Mouse (Mus musculus) limb, embryonic 14.5 days (tissue): ENCODE measurements around the gene Lysmd2. TPM values are rescaled to one million over a fixed set of nuclear protein-coding genes. Genes with fewer than 3 reads are reported as not detected.
"Not testable (repeated sequence)": the region's sequence is repeated elsewhere in the genome, so short reads cannot be mapped to it uniquely, and the experiment has no call there.

Experiments
- ATAC-seq: fragments of 200-750 bp; cut with Nextera tagmentation; 2 replicates; pipeline ENCODE4 v1.8.0; 2017; ENCODE audit warnings: low read depth, moderate number of reproducible peaks, moderate TSS enrichment; ENCODE audit not compliant: low FRiP score
- DNase-seq: peaks from one replicate; pipeline ENCODE4 v3.0.0-alpha.2; 2015; ENCODE audit warnings: low spot score
- H3K27ac ChIP-seq: fragments of 300-500 bp; sonication (generic); replicated peaks from 2 replicates; pipeline ENCODE4 v1.5.1; 2014; ENCODE audit warnings: low read depth, mild to moderate bottlenecking, low read length, moderate library complexity, mixed read lengths
- H3K27me3 ChIP-seq: fragments of 300-500 bp; sonication (generic); 2 replicates; pipeline ENCODE4 v1.6.1; 2014; ENCODE audit warnings: low read length, mixed read lengths; ENCODE audit not compliant: control insufficient read depth, insufficient read depth
- H3K36me3 ChIP-seq: fragments of 300-500 bp; sonication (generic); 2 replicates; pipeline ENCODE4 v1.6.1; 2014; ENCODE audit warnings: mild to moderate bottlenecking, low read length, moderate library complexity, mixed read lengths; ENCODE audit not compliant: control insufficient read depth, insufficient read depth
- H3K4me1 ChIP-seq: fragments of 300-500 bp; sonication (generic); 2 replicates; pipeline ENCODE4 v1.6.1; 2014; ENCODE audit warnings: antibody characterized with exemption, low read length, mixed read lengths; ENCODE audit not compliant: control insufficient read depth, insufficient read depth
- H3K4me2 ChIP-seq: fragments of 300-500 bp; sonication (generic); replicated peaks from 2 replicates; pipeline ENCODE4 v1.6.1; 2014; ENCODE audit warnings: low read depth, mild to moderate bottlenecking, low read length, moderate library complexity; ENCODE audit not compliant: severe bottlenecking
- H3K4me3 ChIP-seq: fragments of 300-500 bp; sonication (generic); replicated peaks from 2 replicates; pipeline ENCODE4 v1.5.1; 2014; ENCODE audit warnings: low read length
- H3K9ac ChIP-seq: fragments of 300-500 bp; sonication (generic); 2 replicates; pipeline ENCODE4 v1.6.1; 2014; ENCODE audit warnings: mild to moderate bottlenecking, low read depth, low read length, moderate library complexity; ENCODE audit not compliant: severe bottlenecking
- H3K9me3 ChIP-seq: fragments of 300-500 bp; sonication (generic); 2 replicates; pipeline ENCODE4 v1.6.1; 2016; ENCODE audit warnings: low read length; ENCODE audit not compliant: control insufficient read depth
- POLR2A ChIP-seq: fragments of 200-500 bp; IDR thresholded peaks from 2 replicates; pipeline ENCODE4 v1.8.0; 2012; ENCODE audit warnings: inconsistent platforms, mild to moderate bottlenecking, moderate library complexity, borderline replicate concordance; ENCODE audit not compliant: insufficient read depth, insufficient read length; ENCODE audit errors: extremely low read depth
- WGBS: fragments of 180-500 bp; shearing (Covaris S2); extraction: QIAGEN DNeasy Blood & Tissue Kit; methylation state at CpG from one replicate; pipeline ENCODE4 v1.1.7; 2014; 5-methylcytosine and 5-hydroxymethylcytosine counted together
- polyA plus RNA-seq, 2 experiments: library from polyadenylated mRNA; depleted of rRNA in 1 of 2; stranded (reverse) in 1 of 2; unstranded in 1 of 2; fragments of >200 nt; fragmentation: Nextera tagmentation in 1 of 2; extraction: Ambion mirVana in 1 of 2; gene quantifications; 2 replicates each; pipeline versions ENCODE4 v1.2.1 to v1.2.3; 2012 to 2014

Gene Lysmd2
- polyA plus RNA-seq, 2 experiments = 32.8 to 54.3 TPM

- Histone ChIP-seq H3K36me3 (peaks cover 8% of the 10 kb centered on the region), H3K9me3 (no peaks in the 10 kb centered on the region), H3K4me3 (no peak overlapping the region), H3K4me1 (peaks cover 8% of the 10 kb centered on the region; the same call in 1 of the 2 replicates), H3K27ac (no peak overlapping the region), H3K27me3 (no peaks in the 10 kb centered on the region), H3K9ac (no peak overlapping the region), H3K4me2 (no peak overlapping the region)
- 92% methylated on average over 4 of the region's 4 CpGs for WGBS
- TF ChIP-seq POLR2A = no peak
- ATAC-seq = no peak
- DNase-seq = no peak
Observed at GRCm38 (mm10) chr9:75634226-75634625, 8.7 kb downstream of the Lysmd2 start.

- H3K27ac ChIP-seq = no peak overlapping the region
- ATAC-seq = no peak
- H3K4me3 ChIP-seq = no peak overlapping the region
- no peak overlapping the region for H3K4me2 ChIP-seq
- TF ChIP-seq POLR2A = no peak
- no peaks in the 10 kb centered on the region for H3K9me3 ChIP-seq
- WGBS = 56% methylated on average over 3 of the region's 3 CpGs
- H3K36me3 ChIP-seq = no peaks in the 10 kb centered on the region
- no peak overlapping the region for H3K9ac ChIP-seq
- no peaks in the 10 kb centered on the region for H3K27me3 ChIP-seq
- no peak for DNase-seq
- H3K4me1 ChIP-seq = no peaks in the 10 kb centered on the region
Observed at GRCm38 (mm10) chr9:75645405-75645804, 19.9 kb downstream of the Lysmd2 start.

- ATAC-seq = peak; percentile 78
Observed at GRCm38 (mm10) chr9:75653981-75654911, 28.7 kb downstream of the Lysmd2 start.

GRCm38 (mm10) chr9:75656456-75656855, 30.9 kb downstream of the Lysmd2 start:
- WGBS = 40% methylated on average over 2 of the region's 3 CpGs
- ATAC-seq, H3K9ac ChIP-seq, H3K36me3 ChIP-seq, H3K27ac ChIP-seq, H3K27me3 ChIP-seq, H3K4me2 ChIP-seq, H3K9me3 ChIP-seq, DNase-seq, H3K4me3 ChIP-seq: not testable (repeated sequence)
- peaks cover 13% of the 10 kb centered on the region for H3K4me1 ChIP-seq

More at GRCm38 (mm10) chr9:75653981-75654911, 28.7 kb downstream of the Lysmd2 start:
- H3K4me3 ChIP-seq = no peak overlapping the region
- no peak for TF ChIP-seq POLR2A
- peak overlapping the region; percentile 11; the same call in 1 of the 2 replicates for H3K4me2 ChIP-seq
- H3K27ac ChIP-seq = peak overlapping the region; percentile 35
- H3K9ac ChIP-seq = no peak overlapping the region
- DNase-seq = peak; percentile 91
- H3K4me1 ChIP-seq = peaks cover 13% of the 10 kb centered on the region
- H3K36me3 ChIP-seq = no peaks in the 10 kb centered on the region
- H3K27me3 ChIP-seq = no peaks in the 10 kb centered on the region
- H3K9me3 ChIP-seq = no peaks in the 10 kb centered on the region
- WGBS = 36% methylated on average over 12 of the region's 12 CpGs

DNA sequence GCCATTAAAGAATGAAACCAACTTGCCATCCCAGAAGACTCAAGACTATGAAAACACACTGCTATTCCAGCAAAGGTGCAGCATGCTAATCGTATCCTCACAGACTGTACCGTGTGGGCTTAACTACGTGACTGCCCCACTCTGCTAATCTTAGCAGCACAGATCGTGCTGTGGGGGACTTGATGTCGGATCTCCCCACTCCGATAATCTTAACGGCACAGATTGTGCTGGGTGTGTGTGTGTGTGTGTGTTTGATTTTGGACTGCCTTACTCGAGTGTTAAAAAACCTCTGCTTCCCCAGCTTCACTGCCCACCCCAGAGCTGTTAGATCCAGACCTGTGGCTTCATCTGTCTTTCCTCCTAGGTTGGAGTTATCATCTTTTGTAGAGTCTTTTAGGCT, 35.4 kb downstream of the Lysmd2 start:
- 90% methylated on average over 8 of the region's 8 CpGs for WGBS
- Histone ChIP-seq H3K9ac (no peak overlapping the region), H3K4me3 (no peak overlapping the region), H3K27ac (no peak overlapping the region), H3K4me2 (no peak overlapping the region), H3K36me3 (no peaks in the 10 kb centered on the region), H3K4me1 (no peaks in the 10 kb centered on the region), H3K9me3 (no peaks in the 10 kb centered on the region), H3K27me3 (no peaks in the 10 kb centered on the region)
- DNase-seq (no peak), ATAC-seq (no peak)
- TF ChIP-seq POLR2A = no peak
